In genomic region chr14:124605031-124605743, GRCm38 (mm10) we compare ENCODE assay signal across 23 mouse cellular contexts.
DNase-seq lines count a peak whose midpoint lies in the region; ATAC-seq and TF ChIP-seq lines count a peak whose summit lies in the region.
"Had no signal": no experiment of that assay in that cellular context is flagged by ENCODE, and none has a peak within 500 bp of the region (broad histone marks: within the 10 kb centered on the region; RNA-seq: fewer than 3 reads in every experiment).

No protein-coding gene starts in this region.

- H3K27me3 ChIP-seq in forebrain, postnatal 0 days (ENCODE audit: insufficient read depth, low read length), result no peaks in the 10 kb centered on the region
- H3K27me3 ChIP-seq in forebrain, embryonic 11.5 days (ENCODE audit: control insufficient read depth, insufficient read depth, low read length), result no peaks in the 10 kb centered on the region
- H3K27me3 ChIP-seq: embryonic facial prominence, embryonic 13.5 days; forebrain, embryonic 13.5 days; heart, embryonic 12.5 days; heart, embryonic 15.5 days; hindbrain, embryonic 13.5 days; intestine, embryonic 15.5 days had no signal

- ATAC-seq in forebrain, postnatal 0 days, result peak; percentile 18; the same call in 1 of the 2 replicates
- no peak for ATAC-seq in forebrain, embryonic 11.5 days (replicated peaks; ENCODE audit: low FRiP score)
- ATAC-seq: activated CD4-positive, CD25-positive, alpha-beta regulatory T cell, adult 4 months; forebrain, embryonic 13.5 days; intestine, embryonic 15.5 days had no signal

- no peaks in the 10 kb centered on the region for H3K9me3 ChIP-seq in forebrain, postnatal 0 days (ENCODE audit: low read length)
- no peaks in the 10 kb centered on the region for H3K9me3 ChIP-seq in forebrain, embryonic 11.5 days (ENCODE audit: control insufficient read depth, low read length)
- H3K9me3 ChIP-seq: embryonic facial prominence, embryonic 10.5 days; embryonic facial prominence, embryonic 13.5 days; forebrain, embryonic 13.5 days; heart, embryonic 12.5 days; heart, embryonic 15.5 days; hindbrain, embryonic 13.5 days; intestine, embryonic 15.5 days had no signal

- 84% methylated on average over 1 of the region's 1 CpGs for WGBS in forebrain, postnatal 0 days
- 97% methylated on average over 1 of the region's 1 CpGs for WGBS in forebrain, embryonic 11.5 days

- no peak overlapping the region for H3K4me2 ChIP-seq in forebrain, postnatal 0 days (ENCODE audit: low read depth)
- no peak overlapping the region for H3K4me2 ChIP-seq in forebrain, embryonic 11.5 days (ENCODE audit: low read depth, low read length, severe bottlenecking)
- H3K4me2 ChIP-seq: embryonic facial prominence, embryonic 13.5 days; forebrain, embryonic 13.5 days; heart, embryonic 12.5 days; heart, embryonic 15.5 days; hindbrain, embryonic 13.5 days; intestine, embryonic 15.5 days had no signal

- H3K9ac ChIP-seq in forebrain, postnatal 0 days, result no peak overlapping the region
- no peak overlapping the region for H3K9ac ChIP-seq in forebrain, embryonic 11.5 days (ENCODE audit: low read length)
- H3K9ac ChIP-seq: embryonic facial prominence, embryonic 13.5 days; forebrain, embryonic 13.5 days; heart, embryonic 12.5 days; heart, embryonic 15.5 days; hindbrain, embryonic 13.5 days; intestine, embryonic 15.5 days had no signal

- H3K4me1 ChIP-seq in forebrain, postnatal 0 days (ENCODE audit: insufficient read depth), result no peaks in the 10 kb centered on the region
- no peaks in the 10 kb centered on the region for H3K4me1 ChIP-seq in forebrain, embryonic 11.5 days (replicated peaks; ENCODE audit: control insufficient read depth, insufficient read depth, low read length)
- H3K4me1 ChIP-seq: embryonic facial prominence, embryonic 10.5 days; embryonic facial prominence, embryonic 13.5 days; forebrain, embryonic 13.5 days; heart, embryonic 12.5 days; heart, embryonic 15.5 days; hindbrain, embryonic 10.5 days; hindbrain, embryonic 13.5 days; intestine, embryonic 15.5 days had no signal

- H3K27ac ChIP-seq in forebrain, postnatal 0 days (ENCODE audit: low read depth, low read length), result no peak overlapping the region
- no peak overlapping the region for H3K27ac ChIP-seq in forebrain, embryonic 11.5 days (ENCODE audit: low read depth, low read length)
- peak overlapping the region; percentile 84 for H3K27ac ChIP-seq in layer of hippocampus, adult 2 months
- H3K27ac ChIP-seq: embryonic facial prominence, embryonic 10.5 days; embryonic facial prominence, embryonic 13.5 days; forebrain, embryonic 13.5 days; heart, embryonic 15.5 days; hindbrain, embryonic 10.5 days; hindbrain, embryonic 13.5 days; intestine, embryonic 15.5 days had no signal

- H3K36me3 ChIP-seq in forebrain, postnatal 0 days (ENCODE audit: insufficient read depth), result no peaks in the 10 kb centered on the region; the same call in 1 of the 2 replicates
- H3K36me3 ChIP-seq in forebrain, embryonic 11.5 days (ENCODE audit: control insufficient read depth, insufficient read depth, low read length), result no peaks in the 10 kb centered on the region
- H3K36me3 ChIP-seq: embryonic facial prominence, embryonic 10.5 days; embryonic facial prominence, embryonic 13.5 days; heart, embryonic 12.5 days; heart, embryonic 15.5 days; intestine, embryonic 15.5 days had no signal

- DNase-seq in forebrain, postnatal 0 days, result no peak
- DNase-seq in forebrain, embryonic 11.5 days (ENCODE audit: low spot score), result no peak
- DNase-seq in layer of hippocampus, adult 2 months (ENCODE audit: low spot score in 2 of 2), result no peak
- DNase-seq in layer of hippocampus, adult 9-11 months, result no peak
- peak; percentile 8 for DNase-seq in right cerebral cortex, adult 18-20 months
- no peak for DNase-seq in right cerebral cortex, postnatal 10 days (ENCODE audit: low spot score in 2 of 2)
- DNase-seq: adrenal gland, postnatal 10 days; adrenal gland, postnatal 36 days; embryo, embryonic 11 days; gastrocnemius, postnatal 25 days; heart, adult 18-20 months; heart, postnatal 10 days; heart, postnatal 36 days had no signal

- no peak overlapping the region for H3K4me3 ChIP-seq in forebrain, postnatal 0 days (ENCODE audit: low read depth, low read length)
- no peak overlapping the region for H3K4me3 ChIP-seq in forebrain, embryonic 11.5 days (ENCODE audit: low read depth, low read length)
- no peak overlapping the region for H3K4me3 ChIP-seq in layer of hippocampus, adult 2 months
- H3K4me3 ChIP-seq: embryonic facial prominence, embryonic 10.5 days; embryonic facial prominence, embryonic 13.5 days; erythroblast, embryonic 14.5 days; forebrain, embryonic 13.5 days; heart, embryonic 12.5 days; heart, embryonic 15.5 days; hindbrain, embryonic 10.5 days; hindbrain, embryonic 13.5 days; intestine, embryonic 15.5 days had no signal

- TF ChIP-seq CTCF in forebrain, postnatal 0 days (IDR thresholded peaks at IDR 0.05; ENCODE audit: low read depth), result no peak
- no peak for TF ChIP-seq CTCF in layer of hippocampus, adult 2 months (conservative IDR thresholded peaks at IDR 0.05)
